Mouse (Mus musculus): Measurements from ENCODE around the gene Zfp369. TPM values are rescaled to one million over a fixed set of nuclear protein-coding genes. Genes with fewer than 3 reads are reported as not detected.

Gene Zfp369
- 10.4 and 11.0 TPM in 2 replicates for polyA plus RNA-seq (2015; fragmentation: Nextera tagmentation; extraction: Ambion mirVana)

DNA sequence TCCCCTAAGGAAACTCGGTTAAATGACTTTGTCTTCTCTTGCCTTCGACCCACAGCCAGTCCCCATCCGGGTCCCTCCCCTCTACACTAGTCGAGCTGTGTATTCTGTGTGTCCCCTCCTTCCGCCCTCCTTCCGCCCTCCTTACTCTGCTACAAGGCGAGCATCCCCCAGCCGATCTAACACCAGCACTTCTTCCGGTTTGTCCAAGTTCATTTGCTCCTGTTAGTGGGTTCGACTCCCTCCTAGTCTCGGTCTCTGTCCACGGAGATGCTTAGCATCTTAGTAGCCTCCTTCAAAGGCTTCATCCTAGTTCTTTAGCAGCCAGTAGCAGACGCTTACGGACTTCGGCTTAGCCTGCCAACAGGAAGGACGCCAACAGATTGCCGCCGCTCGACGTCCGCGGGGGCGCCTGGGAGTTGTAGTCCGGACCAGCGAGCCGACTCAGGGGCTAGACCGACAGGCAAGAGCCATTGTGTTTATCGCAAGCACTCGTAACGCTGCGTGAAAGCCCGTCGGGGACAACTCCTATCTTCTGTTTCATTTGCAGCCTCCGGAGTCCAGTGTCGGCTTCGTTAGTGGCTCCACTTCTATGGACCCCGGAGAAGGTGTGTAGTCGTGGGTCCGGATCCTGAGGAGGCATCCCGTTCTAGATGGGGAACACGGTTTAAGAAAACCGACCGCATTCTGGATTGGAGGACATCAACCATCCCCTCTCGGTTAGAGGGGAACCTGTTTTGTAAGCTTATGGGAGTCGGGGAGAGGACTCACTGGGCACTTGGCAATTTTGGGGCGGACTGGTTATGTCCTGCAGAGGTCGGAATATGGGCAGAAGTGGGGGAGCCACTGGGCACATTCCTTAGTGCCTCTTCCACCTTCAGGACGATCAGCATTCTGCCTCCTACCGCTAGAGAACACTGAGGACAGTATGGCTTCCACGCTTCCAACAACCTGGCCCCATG is at the start of gene Zfp369:
Gene Zfp369 (plus strand): TSS at position 432 of the 959 bp plus-strand sequence.
- H3K4me2 ChIP-seq = peak within 1 kb of the TSS; percentile 66
- peak within 1 kb of the TSS; percentile 75 for H3K4me3 ChIP-seq (replicated peaks)
- no peaks in the 10 kb centered on the region for H3K27me3 ChIP-seq
- peaks cover 13% of the 10 kb centered on the region; the same call in 1 of the 2 replicates for H3K4me1 ChIP-seq
- H3K27ac ChIP-seq = peak within 1 kb of the TSS; percentile 97
- peak within 1 kb of the TSS; percentile 63 for H3K9ac ChIP-seq
- H3K36me3 ChIP-seq = peaks cover 49% of the 10 kb centered on the region
- peak; percentile 99 for ATAC-seq (replicated peaks; ENCODE audit: low FRiP score)
- WGBS = under 1% methylated on average over 50 of the region's 50 CpGs
- peaks cover 14% of the 10 kb centered on the region for H3K9me3 ChIP-seq (replicated peaks)

DNA sequence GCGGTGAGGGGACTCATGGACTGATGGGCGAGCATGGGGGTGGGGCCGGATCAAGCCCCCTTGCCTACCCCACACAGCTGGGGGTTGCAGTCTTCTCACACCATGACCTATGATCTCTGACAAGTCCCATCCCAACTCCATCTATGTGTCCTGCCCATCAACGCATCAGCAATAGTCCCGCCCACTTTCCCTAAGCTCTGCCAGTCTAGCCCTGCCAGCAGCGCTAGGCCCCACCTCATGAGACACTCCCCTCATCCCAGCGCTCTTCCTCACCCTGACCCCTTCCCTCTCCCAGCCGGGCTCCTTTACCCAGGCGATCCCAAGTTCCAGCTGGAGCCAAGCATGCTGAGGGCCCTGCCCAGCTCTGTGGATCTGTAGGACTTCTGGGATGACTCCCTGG is 41.4 kb upstream of the Zfp369 start:
- 0 out of 2 replicates have a peak, but pooled peaks cover 4% of the 10 kb centered on the region for H3K9me3 ChIP-seq (replicated peaks)
- no peak overlapping the region for H3K27ac ChIP-seq
- WGBS = 77% methylated on average over 9 of the region's 9 CpGs
- no peaks in the 10 kb centered on the region for H3K36me3 ChIP-seq
- peaks cover 10% of the 10 kb centered on the region for H3K4me1 ChIP-seq
- no peak overlapping the region for H3K4me2 ChIP-seq
- no peaks in the 10 kb centered on the region for H3K27me3 ChIP-seq
- no peak overlapping the region for H3K4me3 ChIP-seq (replicated peaks)
- H3K9ac ChIP-seq = no peak overlapping the region
- no peak for ATAC-seq (replicated peaks; ENCODE audit: low FRiP score)

DNA sequence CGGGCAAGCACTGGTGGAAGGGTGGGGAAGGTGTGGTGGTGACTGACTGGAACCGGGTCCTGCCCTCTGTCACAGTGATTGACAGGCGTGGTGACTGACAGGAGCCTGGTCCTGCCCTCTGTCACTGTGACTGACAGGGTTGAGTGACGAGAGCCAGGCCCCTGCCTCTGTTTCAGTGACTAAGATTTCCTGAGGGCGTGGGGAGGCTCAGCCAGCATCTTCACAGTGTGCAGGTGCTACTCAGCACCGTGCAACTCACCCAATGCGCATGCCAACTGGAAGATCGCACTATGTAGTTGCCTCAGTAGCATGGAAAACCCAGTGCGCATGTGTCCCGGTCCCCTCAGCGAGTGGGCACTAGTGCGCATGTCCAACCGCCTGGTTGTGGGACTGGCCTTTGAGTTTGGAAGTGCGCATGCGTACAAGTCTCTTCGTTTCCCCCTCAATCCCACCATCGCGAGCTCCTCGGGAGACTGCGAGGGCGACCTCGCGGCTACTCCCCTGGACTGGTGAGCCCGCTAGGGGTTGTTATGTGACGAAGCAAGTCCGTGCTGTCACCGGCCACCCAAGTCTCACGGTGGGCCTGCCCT is 38.0 kb upstream of the Zfp369 start:
- ATAC-seq (replicated peaks; ENCODE audit: low FRiP score) = peak; percentile 95
- 1% methylated on average over 28 of the region's 28 CpGs for WGBS
- H3K4me1 ChIP-seq = peaks cover 16% of the 10 kb centered on the region

GRCm38 (mm10) chr13:65241099-65241626 is 37.5 kb upstream of the Zfp369 start:
- Histone ChIP-seq H3K9me3 (replicated peaks) (peaks cover 22% of the 10 kb centered on the region), H3K4me2 (peak overlapping the region; percentile 96), H3K4me3 (replicated peaks) (peak overlapping the region; percentile 85), H3K9ac (peak overlapping the region; percentile 59), H3K27ac (peak overlapping the region; percentile 96), H3K27me3 (no peaks in the 10 kb centered on the region), H3K36me3 (peaks cover 18% of the 10 kb centered on the region), H3K4me1 (peaks cover 16% of the 10 kb centered on the region)
- ATAC-seq (replicated peaks; ENCODE audit: low FRiP score) = peak; percentile 92
- under 1% methylated on average over 45 of the region's 45 CpGs for WGBS

More for the DNA sequence above, 38.0 kb upstream of the Zfp369 start:
- Histone ChIP-seq H3K9me3 (replicated peaks) (peaks cover 17% of the 10 kb centered on the region), H3K27ac (peak overlapping the region; percentile 96), H3K4me2 (peak overlapping the region; percentile 96), H3K9ac (peak overlapping the region; percentile 59), H3K4me3 (replicated peaks) (peak overlapping the region; percentile 85), H3K27me3 (no peaks in the 10 kb centered on the region), H3K36me3 (peaks cover 13% of the 10 kb centered on the region; the same call in 1 of the 2 replicates)

GRCm38 (mm10) chr13:65241627-65242318 is 36.8 kb upstream of the Zfp369 start:
- Histone ChIP-seq H3K27me3 (no peaks in the 10 kb centered on the region), H3K27ac (peak overlapping the region; percentile 96), H3K4me3 (replicated peaks) (peak overlapping the region; percentile 85), H3K9ac (peak overlapping the region; percentile 59), H3K4me2 (peak overlapping the region; percentile 96), H3K9me3 (replicated peaks) (peaks cover 22% of the 10 kb centered on the region), H3K36me3 (peaks cover 22% of the 10 kb centered on the region), H3K4me1 (peaks cover 16% of the 10 kb centered on the region)
- peak; percentile 30 for ATAC-seq (replicated peaks; ENCODE audit: low FRiP score)
- 2% methylated on average over 51 of the region's 51 CpGs for WGBS

DNA sequence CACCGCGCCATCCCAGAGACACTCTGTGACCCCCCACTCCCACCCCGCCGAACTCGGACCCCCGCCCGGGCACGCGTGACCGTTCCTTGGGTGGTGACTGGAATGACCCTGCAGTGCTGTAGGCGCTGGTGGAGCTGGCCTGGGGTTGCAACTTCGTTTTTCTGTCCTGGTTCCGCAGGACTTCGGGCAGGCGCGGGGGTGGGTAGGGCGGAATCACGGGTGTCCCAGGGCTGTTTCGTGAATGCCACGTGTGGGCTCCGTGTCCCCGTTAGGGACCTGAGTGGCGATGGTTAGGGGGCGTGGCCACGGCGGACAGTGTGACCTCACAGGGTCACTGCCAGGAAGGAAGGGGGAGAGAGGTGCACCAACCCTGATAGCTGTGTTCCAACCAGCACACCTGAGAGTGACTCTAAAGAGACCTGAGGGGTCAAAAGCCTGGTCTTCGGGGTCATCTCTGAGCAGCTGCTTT is 36.3 kb upstream of the Zfp369 start:
- Histone ChIP-seq H3K9ac (peak overlapping the region; percentile 59), H3K27ac (no peak overlapping the region), H3K4me2 (peak overlapping the region; percentile 96)

GRCm38 (mm10) chr13:65243273-65243672 is 35.3 kb upstream of the Zfp369 start:
- Histone ChIP-seq H3K4me1 (peaks cover 16% of the 10 kb centered on the region), H3K4me2 (no peak overlapping the region), H3K4me3 (replicated peaks) (no peak overlapping the region), H3K9me3 (replicated peaks) (peaks cover 25% of the 10 kb centered on the region), H3K27ac (no peak overlapping the region), H3K9ac (no peak overlapping the region), H3K36me3 (peaks cover 30% of the 10 kb centered on the region), H3K27me3 (no peaks in the 10 kb centered on the region)
- no peak for ATAC-seq (replicated peaks; ENCODE audit: low FRiP score)
- 93% methylated on average over 4 of the region's 4 CpGs for WGBS

More for the DNA sequence above, 36.3 kb upstream of the Zfp369 start:
- Histone ChIP-seq H3K9me3 (replicated peaks) (peaks cover 22% of the 10 kb centered on the region), H3K27me3 (no peaks in the 10 kb centered on the region), H3K36me3 (peaks cover 22% of the 10 kb centered on the region), H3K4me3 (replicated peaks) (peak overlapping the region; percentile 85), H3K4me1 (peaks cover 16% of the 10 kb centered on the region)
- 32% methylated on average over 27 of the region's 27 CpGs for WGBS
- ATAC-seq (replicated peaks; ENCODE audit: low FRiP score) = no peak

- ATAC-seq (replicated peaks; ENCODE audit: low FRiP score) = peak; percentile 68
- 29% methylated on average over 36 of the region's 36 CpGs for WGBS
- Histone ChIP-seq H3K27ac (no peak overlapping the region), H3K36me3 (peaks cover 27% of the 10 kb centered on the region), H3K9me3 (replicated peaks) (peaks cover 44% of the 10 kb centered on the region), H3K9ac (no peak overlapping the region), H3K4me3 (replicated peaks) (peak overlapping the region; percentile 24), H3K4me2 (peak overlapping the region; percentile 48), H3K4me1 (no peaks in the 10 kb centered on the region), H3K27me3 (no peaks in the 10 kb centered on the region)
These were observed 20.2 kb upstream of the Zfp369 start for GRCm38 (mm10) chr13:65258175-65258954.

- Histone ChIP-seq H3K9ac (no peak within 1 kb of the TSS), H3K9me3 (replicated peaks) (peaks cover 48% of the 10 kb centered on the region), H3K4me2 (peak within 1 kb of the TSS; percentile 48), H3K36me3 (peaks cover 35% of the 10 kb centered on the region), H3K27me3 (no peaks in the 10 kb centered on the region), H3K4me1 (no peaks in the 10 kb centered on the region), H3K27ac (no peak within 1 kb of the TSS), H3K4me3 (replicated peaks) (peak within 1 kb of the TSS; percentile 24)
- 45% methylated on average over 29 of the region's 29 CpGs for WGBS
- no peak for ATAC-seq (replicated peaks; ENCODE audit: low FRiP score)
These were observed 19.4 kb upstream of the Zfp369 start, which contains the start of gene Gm10775 for GRCm38 (mm10) chr13:65259239-65259638. Gene Gm10775, plus strand, starts transcription at chr13:65259539.

- Histone ChIP-seq H3K27me3 (no peaks in the 10 kb centered on the region), H3K9me3 (replicated peaks) (peaks cover 66% of the 10 kb centered on the region), H3K4me1 (no peaks in the 10 kb centered on the region), H3K27ac (no peak overlapping the region), H3K36me3 (peaks cover 41% of the 10 kb centered on the region), H3K4me2 (no peak overlapping the region), H3K9ac (no peak overlapping the region), H3K4me3 (replicated peaks) (no peak overlapping the region)
- WGBS = 91% methylated on average over 5 of the region's 5 CpGs
- no peak for ATAC-seq (replicated peaks; ENCODE audit: low FRiP score)
These were observed 16.5 kb upstream of the Zfp369 start for GRCm38 (mm10) chr13:65262086-65262485.
